Mouse (Mus musculus): ENCODE results near the gene Rasgrp2.

The Rasgrp2 gene

DNA sequence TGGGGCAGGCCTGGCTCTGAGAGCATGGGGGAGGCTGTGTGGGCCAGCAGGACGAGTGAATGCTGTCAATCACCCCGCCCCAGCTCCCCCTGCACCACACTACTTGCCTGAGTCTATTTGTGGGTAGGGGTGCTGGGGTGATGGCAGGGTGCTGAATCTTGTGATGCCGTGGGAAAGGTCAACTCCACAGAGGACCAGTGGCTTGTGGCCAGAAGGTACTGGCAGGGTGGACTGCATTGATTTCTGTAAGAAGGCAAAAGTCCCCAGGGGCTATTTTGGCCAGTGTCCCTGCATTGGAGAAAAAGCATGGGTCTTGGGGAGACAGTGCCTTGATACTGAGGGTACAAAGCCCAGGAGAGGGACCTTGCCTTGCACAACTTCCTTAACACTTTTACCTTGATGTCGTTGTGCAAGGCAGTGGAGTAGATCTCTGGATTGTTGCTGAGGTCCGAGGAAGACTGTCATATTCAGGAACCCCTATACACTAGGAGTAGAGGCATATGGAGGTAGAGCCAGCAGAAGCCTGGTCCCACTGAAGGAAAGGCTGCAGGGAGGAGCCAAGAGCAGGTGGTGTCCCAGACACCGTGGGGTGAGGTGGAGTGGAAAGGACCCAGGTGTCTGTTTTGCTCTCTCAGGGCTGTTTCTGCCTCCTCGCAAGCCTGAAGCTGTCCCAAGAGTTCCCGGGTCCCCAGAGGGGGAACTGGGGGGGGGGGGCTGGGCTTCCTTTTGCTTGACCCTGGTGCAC lies 25.2 kb downstream of the Rasgrp2 start:
- no peak for ATAC-seq (ENCODE audit: insufficient number of reproducible peaks, low FRiP score, low TSS enrichment)

DNA sequence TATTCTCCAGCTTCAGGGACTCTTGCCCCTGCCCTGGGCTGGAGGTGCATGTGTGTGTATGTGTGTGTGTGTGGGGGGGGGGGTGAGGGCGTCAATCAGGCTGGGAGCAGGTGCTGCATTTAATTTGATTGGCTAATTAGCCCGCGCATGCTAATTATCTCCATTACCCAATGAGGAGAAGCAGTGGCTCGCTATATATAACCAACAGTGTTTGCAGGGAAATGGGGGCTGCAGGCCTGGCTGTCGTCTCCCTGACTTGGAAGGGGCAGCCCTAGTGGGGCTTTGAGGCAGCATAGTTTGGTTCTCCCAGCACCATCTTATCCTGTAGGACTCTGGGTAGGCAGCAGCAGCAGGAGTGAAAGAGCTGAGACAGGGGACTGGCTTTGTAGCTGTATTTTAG lies 26.5 kb downstream of the Rasgrp2 start:
- no peak for ATAC-seq (ENCODE audit: insufficient number of reproducible peaks, low FRiP score, low TSS enrichment)

DNA sequence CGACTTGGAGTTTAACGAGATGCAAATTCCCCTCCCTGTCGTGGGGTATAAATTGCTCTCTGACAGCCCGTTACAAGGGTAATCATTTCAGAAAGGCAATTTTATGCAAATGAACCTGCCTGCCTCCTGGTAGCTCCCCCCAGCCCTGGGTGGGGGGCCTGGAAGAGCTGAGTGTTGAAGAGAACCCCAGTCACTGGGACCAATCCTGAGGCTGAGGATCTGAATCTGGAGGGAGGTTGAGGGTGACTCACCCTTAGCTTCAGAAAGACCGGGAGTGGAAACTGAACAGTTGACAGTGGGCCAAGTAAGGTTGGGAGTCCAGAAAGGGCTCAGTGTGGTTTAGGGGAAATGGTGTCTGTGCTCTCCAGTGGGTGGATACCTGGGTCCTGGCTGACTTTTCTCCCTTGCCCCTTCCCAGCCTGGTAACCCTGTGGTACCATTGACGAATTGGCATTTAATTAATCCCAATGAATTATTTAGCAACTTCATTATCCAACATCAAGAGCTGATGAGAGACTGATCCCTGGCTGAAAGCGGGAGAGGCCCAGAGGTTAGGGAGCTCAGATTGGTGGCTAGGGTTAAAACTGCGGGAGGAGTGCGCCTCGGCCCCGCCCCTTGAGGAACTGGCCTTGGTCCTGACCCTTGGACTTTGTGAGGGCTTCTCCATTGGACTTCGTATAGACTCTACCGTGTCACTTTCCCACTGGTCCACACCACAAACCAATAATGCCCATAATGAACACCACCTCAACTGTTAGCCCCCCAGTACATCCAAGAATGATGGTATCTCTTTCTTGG lies 27.8 kb downstream of the Rasgrp2 start:
- ATAC-seq (ENCODE audit: insufficient number of reproducible peaks, low FRiP score, low TSS enrichment), result no peak

DNA sequence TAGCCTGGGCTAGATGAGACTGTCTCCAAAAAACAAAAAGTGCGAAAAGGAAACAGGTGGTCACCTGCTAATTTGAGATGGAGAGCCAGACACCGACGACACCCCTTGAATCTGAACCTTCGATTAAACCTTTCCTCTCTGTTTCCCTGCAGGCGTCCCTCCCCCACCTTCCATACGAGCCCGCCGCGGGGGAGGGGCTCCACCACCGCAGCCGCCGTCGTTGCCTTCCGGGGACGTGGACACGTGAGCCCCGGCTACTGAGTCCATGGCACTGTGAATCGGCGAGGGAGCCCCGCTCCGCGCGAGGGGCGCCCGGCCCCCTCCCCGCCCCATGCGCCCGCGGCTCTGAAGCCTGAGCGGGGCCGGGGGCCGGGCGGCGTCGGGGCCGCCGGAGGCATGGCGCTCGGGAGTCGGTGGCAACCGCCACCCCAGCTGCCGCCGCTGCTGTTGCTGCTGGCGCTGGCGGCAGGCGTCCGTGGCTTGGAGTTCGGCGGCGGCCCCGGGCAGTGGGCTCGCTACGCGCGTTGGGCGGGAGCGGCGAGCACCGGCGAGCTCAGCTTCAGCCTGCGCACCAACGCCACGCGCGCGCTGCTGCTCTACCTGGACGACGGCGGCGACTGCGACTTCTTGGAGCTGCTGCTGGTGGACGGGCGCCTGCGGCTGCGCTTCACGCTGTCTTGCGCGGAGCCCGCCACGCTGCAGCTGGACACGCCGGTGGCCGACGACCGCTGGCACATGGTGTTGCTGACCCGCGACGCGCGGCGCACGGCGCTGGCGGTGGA lies 28.7 kb downstream of the Rasgrp2 start:
- ATAC-seq (ENCODE audit: insufficient number of reproducible peaks, low FRiP score, low TSS enrichment), result no peak

DNA sequence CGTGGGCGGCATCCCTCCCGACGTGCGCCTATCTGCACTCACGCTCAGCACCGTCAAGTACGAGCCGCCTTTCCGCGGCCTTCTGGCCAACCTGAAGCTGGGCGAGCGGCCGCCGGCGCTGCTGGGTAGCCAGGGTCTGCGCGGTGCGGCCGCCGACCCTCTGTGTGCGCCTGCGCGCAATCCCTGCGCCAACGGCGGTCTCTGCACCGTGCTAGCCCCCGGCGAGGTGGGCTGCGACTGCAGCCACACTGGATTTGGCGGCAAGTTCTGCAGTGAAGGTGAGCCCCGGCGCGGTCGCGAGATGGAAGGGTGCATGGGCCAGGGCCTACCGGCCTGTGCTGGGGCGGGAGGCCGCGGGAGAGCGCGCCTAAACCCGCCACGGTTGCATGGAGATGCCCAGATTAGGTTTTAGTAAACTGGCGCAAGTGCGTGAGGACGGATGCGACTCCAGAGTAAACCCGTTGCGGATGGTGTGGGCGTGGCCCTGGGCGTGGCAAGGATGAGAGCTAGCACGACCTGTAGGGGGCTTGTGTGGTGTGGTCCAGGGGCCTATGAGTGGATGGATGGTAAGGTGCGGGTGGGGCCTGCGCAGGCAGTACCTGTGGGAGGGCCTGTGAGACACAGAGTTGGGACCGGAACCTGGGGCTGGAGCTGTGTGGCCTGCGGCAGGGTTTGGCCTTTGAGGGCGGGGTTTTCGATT lies 29.5 kb downstream of the Rasgrp2 start:
- ATAC-seq (ENCODE audit: insufficient number of reproducible peaks, low FRiP score, low TSS enrichment), result no peak

DNA sequence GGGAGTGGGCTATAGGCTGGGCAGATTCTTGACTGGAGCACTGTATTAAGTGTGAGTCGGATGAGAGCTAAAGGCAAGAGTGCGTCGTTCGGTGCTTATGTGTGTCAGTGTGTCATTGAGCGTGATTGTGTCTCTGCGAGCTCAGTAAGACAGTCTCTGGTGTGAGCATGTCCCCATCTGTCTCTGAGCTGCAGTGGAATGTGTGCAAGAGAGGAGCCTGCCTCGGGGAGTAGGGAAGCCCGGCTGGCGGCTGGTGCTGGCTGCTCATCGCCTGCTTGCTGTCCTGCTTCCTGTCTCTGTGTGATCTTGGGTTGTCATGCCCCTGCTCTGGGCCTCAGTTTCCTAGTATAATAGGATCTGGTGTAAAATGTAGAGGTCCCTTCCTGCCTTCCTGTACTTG lies 43.9 kb downstream of the Rasgrp2 start:
- no peak for ATAC-seq (ENCODE audit: insufficient number of reproducible peaks, low FRiP score, low TSS enrichment)

DNA sequence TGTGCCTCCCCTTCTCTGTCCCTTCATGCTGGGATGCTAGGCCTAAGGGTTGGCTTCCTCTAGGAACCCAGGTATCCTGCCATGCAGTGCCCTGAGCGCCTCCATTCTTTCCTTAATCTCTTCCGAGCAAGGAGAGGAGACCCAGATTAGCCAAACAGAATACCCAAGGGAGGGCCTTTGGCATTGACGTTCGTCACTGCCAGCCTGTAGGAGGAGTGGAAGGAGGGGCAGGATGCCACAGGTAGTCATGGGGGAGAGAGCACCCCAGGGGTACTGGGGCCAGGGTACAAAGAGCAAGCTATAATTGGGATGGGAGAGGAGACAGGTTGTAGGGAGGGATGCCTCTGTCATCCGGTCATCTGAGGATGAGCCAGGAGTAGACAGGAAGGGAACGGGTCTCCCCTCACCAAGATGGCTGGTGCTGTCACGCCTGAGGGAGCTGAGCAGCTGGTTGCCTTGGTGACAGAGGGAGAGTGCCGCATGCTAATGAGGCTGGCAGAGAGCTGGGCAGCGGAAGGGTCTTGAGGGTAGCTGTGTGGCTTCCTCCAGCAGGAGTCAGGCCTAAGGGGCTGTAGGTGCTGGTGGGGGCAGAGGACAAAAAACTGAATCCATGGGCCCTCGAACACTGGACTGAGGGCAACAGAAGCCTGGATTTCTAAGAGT lies 46.8 kb downstream of the Rasgrp2 start:
- ATAC-seq (ENCODE audit: insufficient number of reproducible peaks, low FRiP score, low TSS enrichment), result no peak

DNA sequence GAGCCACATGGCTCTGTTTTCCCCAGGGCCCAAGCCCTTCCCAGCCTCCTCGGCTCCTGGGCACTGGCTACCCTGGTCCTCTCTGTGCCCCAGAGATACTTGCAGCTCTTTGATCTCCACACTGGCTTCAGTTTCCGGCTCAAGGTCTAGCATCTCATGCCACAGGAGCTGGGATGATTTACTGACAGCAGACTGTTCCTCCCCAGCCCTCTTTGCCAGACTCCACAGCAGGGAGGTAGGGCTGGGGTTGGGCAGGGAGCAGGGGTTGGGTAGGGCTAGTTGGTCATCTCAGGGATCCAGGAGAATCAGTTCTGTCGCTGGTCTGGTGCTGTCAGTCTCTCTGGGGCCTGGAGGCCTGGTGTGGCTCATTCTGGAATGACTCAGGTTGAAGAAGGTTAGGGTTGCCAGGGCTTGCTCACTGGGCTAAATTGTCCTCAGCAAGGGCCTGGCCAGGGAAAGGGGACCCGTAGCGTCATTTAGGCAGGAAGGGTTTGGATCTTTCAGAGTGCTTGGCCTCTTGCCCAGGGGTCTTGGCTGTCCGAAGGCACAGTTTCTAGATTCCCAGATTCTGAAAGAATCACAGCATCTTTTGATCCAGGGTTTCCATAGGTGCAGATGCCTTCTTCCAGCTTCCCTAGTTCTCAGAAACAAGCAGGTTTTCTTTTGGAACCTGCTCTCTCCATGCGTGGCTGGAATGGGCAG lies 47.7 kb downstream of the Rasgrp2 start:
- no peak for ATAC-seq (ENCODE audit: insufficient number of reproducible peaks, low FRiP score, low TSS enrichment)

DNA sequence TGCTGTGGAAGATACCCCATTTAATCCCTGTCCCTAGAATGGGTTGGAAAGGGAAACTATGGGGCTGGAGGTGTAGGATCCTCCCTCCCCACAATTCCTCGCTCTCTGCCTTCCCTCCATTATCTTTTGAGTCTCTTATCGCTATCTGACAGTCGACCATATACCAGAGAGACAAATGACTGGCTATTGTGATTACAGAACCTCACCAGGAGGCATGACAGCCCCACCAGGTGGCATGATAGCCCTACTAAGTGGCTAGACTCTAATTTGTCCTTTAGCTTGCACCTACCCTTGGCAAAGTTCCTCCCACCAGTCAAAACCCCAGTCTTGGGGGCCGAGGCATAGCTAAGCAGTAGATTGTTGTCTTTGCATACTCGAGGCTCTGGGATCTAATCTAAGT lies 49.6 kb downstream of the Rasgrp2 start:
- ATAC-seq (ENCODE audit: insufficient number of reproducible peaks, low FRiP score, low TSS enrichment), result no peak

DNA sequence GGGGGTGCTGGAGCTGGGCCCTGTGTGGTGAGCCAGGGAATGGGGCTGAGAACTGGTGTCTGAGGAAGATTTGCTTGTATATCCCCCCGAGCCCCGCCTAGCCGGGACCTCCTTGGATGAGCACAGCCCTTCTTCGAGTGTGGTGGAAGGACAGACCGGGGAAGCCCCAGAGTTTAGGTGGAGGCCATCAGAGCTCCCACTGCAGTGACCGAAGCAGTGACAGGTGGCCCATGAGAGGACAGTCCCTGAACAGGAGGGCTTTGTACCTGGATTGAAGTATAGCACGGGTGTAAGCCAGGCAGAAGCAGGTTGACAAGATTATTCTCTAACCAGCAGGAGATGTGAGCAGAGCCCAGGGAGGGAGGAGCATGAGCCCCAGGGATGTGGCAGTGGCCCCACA lies 50.7 kb downstream of the Rasgrp2 start:
- ATAC-seq (ENCODE audit: insufficient number of reproducible peaks, low FRiP score, low TSS enrichment), result no peak

DNA sequence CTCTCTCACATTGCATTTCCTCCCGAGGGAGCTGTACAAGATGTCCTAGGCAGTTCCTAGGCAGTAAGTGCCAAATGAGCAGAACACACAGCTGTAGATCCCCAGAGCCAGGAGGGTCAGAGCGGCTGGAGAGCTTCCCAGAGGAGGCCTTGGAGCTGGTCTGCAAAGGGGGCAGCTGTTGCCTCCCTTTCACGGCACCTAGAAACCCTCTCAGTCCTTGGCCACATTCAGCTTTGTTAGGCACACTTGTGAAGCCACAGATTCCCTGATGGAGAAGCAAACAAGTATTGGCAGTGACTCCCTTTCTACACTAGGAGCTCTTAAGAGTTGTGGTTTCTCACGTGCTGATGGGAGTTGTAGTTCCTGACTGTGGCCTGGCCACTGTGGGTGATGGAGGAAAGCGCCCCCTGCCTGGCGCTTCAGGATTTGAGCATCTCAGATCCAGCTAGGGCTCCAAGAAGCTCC lies 52.9 kb downstream of the Rasgrp2 start:
- peak; percentile 64; the same call in 1 of the 2 replicates for ATAC-seq (ENCODE audit: insufficient number of reproducible peaks, low FRiP score, low TSS enrichment)

DNA sequence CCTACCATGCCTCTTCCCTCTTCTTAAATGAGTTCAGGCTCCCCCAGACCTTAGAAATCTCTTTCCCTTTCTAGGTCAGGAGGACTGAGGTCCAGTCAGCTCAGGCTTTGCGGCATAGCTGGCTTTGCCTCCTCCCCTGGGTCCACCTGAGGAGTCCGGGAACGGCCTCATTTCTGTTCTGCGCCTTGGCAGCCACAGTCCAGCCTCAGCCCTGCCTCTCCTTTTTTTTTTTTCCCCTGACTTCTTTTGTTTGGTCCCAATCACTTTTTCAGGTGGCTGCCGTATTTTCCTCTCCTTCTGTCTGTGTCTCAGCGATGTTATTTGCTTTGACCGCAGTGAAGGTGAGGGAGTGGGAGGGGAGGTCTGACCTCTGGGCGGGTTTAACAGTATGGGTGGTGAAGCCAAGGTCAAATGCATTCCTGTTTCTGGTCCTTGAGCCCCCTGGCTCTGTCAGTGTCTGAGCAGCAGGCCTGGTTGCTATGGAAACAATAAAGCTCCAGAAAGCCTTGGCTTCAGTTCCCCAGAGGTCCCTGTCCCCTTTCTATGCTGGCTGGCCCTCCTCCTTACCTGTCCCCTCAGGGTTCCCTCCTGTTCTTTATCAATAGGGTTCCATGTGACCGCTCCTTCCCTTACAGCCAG lies 53.7 kb downstream of the Rasgrp2 start:
- ATAC-seq (ENCODE audit: insufficient number of reproducible peaks, low FRiP score, low TSS enrichment), result no peak

DNA sequence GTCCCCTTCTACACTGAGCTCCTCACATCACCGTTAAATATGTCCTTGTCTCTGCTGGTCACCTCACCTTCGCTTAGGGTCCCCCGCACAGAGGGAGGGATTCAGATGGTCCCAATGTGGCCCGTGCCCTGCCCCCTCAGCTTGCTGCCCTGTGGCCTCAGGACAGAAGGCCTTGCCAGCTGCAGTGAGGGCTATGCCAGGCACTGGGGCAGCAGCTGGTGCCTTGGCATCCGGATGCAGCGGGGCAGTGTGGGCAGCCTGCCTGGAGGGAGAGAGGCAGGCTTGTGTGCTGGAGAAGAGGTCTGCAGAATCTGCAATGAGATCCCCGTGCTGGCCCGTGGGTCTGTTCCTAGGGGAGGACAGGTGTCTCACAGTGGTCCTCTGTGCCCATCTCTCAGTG lies 54.2 kb downstream of the Rasgrp2 start:
- no peak for ATAC-seq (ENCODE audit: insufficient number of reproducible peaks, low FRiP score, low TSS enrichment)

DNA sequence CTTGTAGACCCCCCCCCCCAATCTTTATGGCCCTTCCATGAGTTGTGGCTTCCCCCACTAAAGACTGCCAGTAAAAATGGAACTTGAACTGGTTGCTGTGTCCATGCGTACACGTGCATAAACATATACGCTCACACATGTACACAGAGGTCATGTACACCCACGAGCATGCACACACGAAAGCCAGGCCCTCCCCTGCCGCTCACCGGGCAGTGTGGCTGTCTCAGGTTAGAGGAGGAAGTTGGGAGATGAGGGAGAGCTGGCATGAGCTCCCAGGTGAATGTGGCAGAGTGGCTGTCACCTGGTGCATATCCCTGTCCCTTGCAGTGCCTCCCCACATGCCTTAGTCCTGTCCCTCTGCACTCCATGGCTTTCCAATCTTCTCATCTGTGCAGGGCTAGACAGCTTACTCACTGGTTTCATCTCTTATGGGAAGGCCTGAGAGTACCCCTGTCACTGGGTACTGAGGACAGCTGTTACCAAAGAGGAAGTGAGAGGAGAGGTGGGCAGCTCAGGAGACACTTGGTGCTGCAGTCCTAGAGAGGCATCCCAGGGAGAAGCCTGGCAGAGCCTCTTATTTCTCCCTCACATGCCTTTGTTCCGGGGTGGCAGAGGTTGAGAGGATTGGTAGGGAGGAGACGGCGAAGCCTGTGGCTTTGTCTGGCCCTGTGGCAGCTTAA lies 55.0 kb downstream of the Rasgrp2 start:
- ATAC-seq (ENCODE audit: insufficient number of reproducible peaks, low FRiP score, low TSS enrichment), result no peak

DNA sequence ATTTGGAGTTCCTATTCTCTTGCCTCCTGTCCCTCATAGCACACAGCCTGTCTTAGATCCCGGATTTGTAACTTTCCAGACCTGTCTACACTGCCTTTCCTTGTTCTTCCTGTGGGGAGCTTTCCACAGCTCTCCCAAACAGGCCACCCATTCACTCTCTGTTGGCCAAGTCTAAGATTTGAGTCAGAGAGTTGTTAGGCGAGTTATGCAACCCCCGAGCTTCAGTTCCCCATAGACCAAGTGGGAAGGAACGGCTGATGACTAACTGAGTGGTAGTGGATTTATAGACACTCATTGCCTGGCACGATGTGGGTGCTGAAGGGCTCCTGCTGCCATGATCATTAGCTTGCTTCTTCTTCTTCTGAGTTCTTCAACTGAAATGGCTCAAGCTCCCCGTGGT lies 60.4 kb downstream of the Rasgrp2 start:
- ATAC-seq (ENCODE audit: insufficient number of reproducible peaks, low FRiP score, low TSS enrichment), result no peak

DNA sequence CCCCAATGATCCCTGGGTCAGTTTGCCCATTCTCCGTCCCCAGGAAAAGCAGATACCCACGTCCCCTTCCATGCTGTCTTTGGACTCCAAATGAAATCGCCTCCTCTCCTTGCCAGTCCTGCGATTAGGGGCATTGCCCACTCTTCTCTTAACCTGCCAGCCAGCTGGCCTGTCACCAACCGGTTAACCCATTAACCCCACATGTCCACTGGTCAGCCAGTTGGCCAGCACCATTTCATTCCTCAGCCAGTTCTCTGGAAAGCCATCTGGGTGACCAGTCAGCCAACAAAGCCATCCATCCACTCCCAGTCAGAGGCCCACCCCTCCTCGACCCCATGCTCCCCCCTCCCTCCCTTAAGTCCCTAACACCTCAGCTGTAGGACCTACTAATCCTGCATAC lies 63.7 kb downstream of the Rasgrp2 start:
- ATAC-seq (ENCODE audit: insufficient number of reproducible peaks, low FRiP score, low TSS enrichment), result no peak

DNA sequence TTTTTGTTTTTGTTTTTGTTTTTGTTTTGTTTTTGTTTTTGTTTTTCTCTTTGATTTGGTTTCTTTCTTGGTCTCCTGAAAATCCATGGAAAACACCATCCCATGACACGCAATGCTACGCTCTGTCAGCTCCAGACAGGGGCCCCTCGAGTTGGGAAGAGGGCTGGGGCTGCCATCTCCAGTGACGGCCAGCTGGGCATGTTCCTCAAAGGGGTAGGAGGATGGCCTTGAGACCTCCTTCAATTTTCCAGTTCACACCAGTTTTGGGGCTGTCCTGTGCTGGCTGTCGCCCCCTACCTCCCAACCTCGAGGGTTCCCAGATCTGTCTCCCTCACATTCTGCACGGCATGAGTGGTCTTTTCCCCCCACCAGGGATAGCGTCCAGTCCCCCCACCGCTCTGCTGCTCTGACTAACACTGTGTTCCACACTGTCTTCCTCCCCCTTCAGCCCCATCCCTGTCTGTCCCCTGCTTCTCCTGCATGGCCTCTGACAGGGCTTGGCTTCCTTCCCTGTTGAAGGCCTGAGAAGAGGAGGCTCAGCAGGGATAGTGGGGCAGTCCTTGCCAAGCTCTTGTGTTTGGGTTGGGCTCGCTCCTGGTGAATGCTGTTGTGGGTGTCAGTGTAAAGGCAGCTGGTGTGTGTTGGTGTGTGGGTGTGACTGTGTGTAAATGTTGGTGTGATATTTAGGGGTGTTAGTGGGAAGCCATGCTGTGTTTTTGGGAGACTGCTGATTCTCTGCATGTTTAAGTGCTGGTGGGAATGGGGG lies 65.3 kb downstream of the Rasgrp2 start:
- peak; percentile 20; the same call in 1 of the 2 replicates for ATAC-seq (ENCODE audit: insufficient number of reproducible peaks, low FRiP score, low TSS enrichment)
